Mouse (Mus musculus): ENCODE measurements around the gene Tmem136. TPM values are rescaled to one million over a fixed set of nuclear protein-coding genes. Genes with fewer than 3 reads are reported as not detected.

Tmem136 gene
- polyA plus RNA-seq, 1 experiment from 2014 or later = 8.9 TPM

GRCm38 (mm10) chr9:43108081-43108480, 8.3 kb downstream of the Tmem136 start:
- no peak overlapping the region for H3K27ac ChIP-seq
- peaks cover 19% of the 10 kb centered on the region for H3K36me3 ChIP-seq
- H3K4me3 ChIP-seq (replicated peaks) = no peak overlapping the region
- H3K9ac ChIP-seq (replicated peaks) = no peak overlapping the region
- no peaks in the 10 kb centered on the region for H3K27me3 ChIP-seq
- ATAC-seq (ENCODE audit: insufficient number of reproducible peaks, insufficient read depth, low FRiP score, low TSS enrichment, low read depth) = no peak
- no peaks in the 10 kb centered on the region for H3K9me3 ChIP-seq
- H3K4me1 ChIP-seq (replicated peaks) = peaks cover 18% of the 10 kb centered on the region
- H3K4me2 ChIP-seq = no peak overlapping the region
- WGBS = 76% methylated on average over 1 of the region's 1 CpGs

GRCm38 (mm10) chr9:43107555-43107954, 8.8 kb downstream of the Tmem136 start:
- no peaks in the 10 kb centered on the region for H3K27me3 ChIP-seq
- H3K9ac ChIP-seq (replicated peaks) = no peak overlapping the region
- ATAC-seq (ENCODE audit: insufficient number of reproducible peaks, insufficient read depth, low FRiP score, low TSS enrichment, low read depth) = no peak
- 63% methylated on average over 5 of the region's 5 CpGs for WGBS
- H3K36me3 ChIP-seq = peaks cover 19% of the 10 kb centered on the region
- H3K9me3 ChIP-seq = no peaks in the 10 kb centered on the region
- no peak overlapping the region for H3K4me3 ChIP-seq (replicated peaks)
- H3K4me2 ChIP-seq = no peak overlapping the region
- peaks cover 23% of the 10 kb centered on the region for H3K4me1 ChIP-seq (replicated peaks)
- H3K27ac ChIP-seq = no peak overlapping the region

GRCm38 (mm10) chr9:43107187-43107517, 9.2 kb downstream of the Tmem136 start, which contains the start of gene Arhgef12:
Gene Arhgef12, minus strand, starts transcription at chr9:43107239.
- Histone ChIP-seq H3K36me3 (peaks cover 19% of the 10 kb centered on the region), H3K27ac (peak within 1 kb of the TSS; percentile 95), H3K9ac (replicated peaks) (peak within 1 kb of the TSS; percentile 95), H3K4me1 (replicated peaks) (peaks cover 27% of the 10 kb centered on the region), H3K27me3 (no peaks in the 10 kb centered on the region), H3K4me3 (replicated peaks) (peak within 1 kb of the TSS; percentile 91), H3K9me3 (no peaks in the 10 kb centered on the region), H3K4me2 (peak within 1 kb of the TSS; percentile 87)
- 33% methylated on average over 10 of the region's 10 CpGs for WGBS
- ATAC-seq (ENCODE audit: insufficient number of reproducible peaks, insufficient read depth, low FRiP score, low TSS enrichment, low read depth) = no peak

- H3K27me3 ChIP-seq = no peaks in the 10 kb centered on the region
- 22% methylated on average over 22 of the region's 22 CpGs for WGBS
- peak overlapping the region; percentile 95 for H3K9ac ChIP-seq (replicated peaks)
- peak overlapping the region; percentile 91 for H3K4me3 ChIP-seq (replicated peaks)
- H3K27ac ChIP-seq = peak overlapping the region; percentile 95
- H3K36me3 ChIP-seq = peaks cover 16% of the 10 kb centered on the region
- peak overlapping the region; percentile 87 for H3K4me2 ChIP-seq
- peak; percentile 58; the same call in 1 of the 2 replicates for ATAC-seq (ENCODE audit: insufficient number of reproducible peaks, insufficient read depth, low FRiP score, low TSS enrichment, low read depth)
- H3K9me3 ChIP-seq = no peaks in the 10 kb centered on the region
- peaks cover 31% of the 10 kb centered on the region for H3K4me1 ChIP-seq (replicated peaks)
Measured at GRCm38 (mm10) chr9:43106426-43107186, 9.8 kb downstream of the Tmem136 start.

- Histone ChIP-seq H3K27me3 (no peaks in the 10 kb centered on the region), H3K4me1 (replicated peaks) (peaks cover 31% of the 10 kb centered on the region), H3K36me3 (peaks cover 8% of the 10 kb centered on the region), H3K27ac (peak overlapping the region; percentile 95), H3K9me3 (no peaks in the 10 kb centered on the region), H3K9ac (replicated peaks) (peak overlapping the region; percentile 95), H3K4me3 (replicated peaks) (peak overlapping the region; percentile 91), H3K4me2 (peak overlapping the region; percentile 87)
- under 1% methylated on average over 86 of the region's 91 CpGs for WGBS
- ATAC-seq (ENCODE audit: insufficient number of reproducible peaks, insufficient read depth, low FRiP score, low TSS enrichment, low read depth) = peak; percentile 83
Measured at GRCm38 (mm10) chr9:43105664-43106361, 10.6 kb downstream of the Tmem136 start.

GRCm38 (mm10) chr9:43104873-43105663, 11.3 kb downstream of the Tmem136 start:
- H3K4me1 ChIP-seq (replicated peaks) = peaks cover 31% of the 10 kb centered on the region
- WGBS = under 1% methylated on average over 40 of the region's 40 CpGs
- ATAC-seq (ENCODE audit: insufficient number of reproducible peaks, insufficient read depth, low FRiP score, low TSS enrichment, low read depth) = no peak

GRCm38 (mm10) chr9:43104526-43104872, 11.9 kb downstream of the Tmem136 start:
- peak overlapping the region; percentile 91 for H3K4me3 ChIP-seq (replicated peaks)
- peak overlapping the region; percentile 87 for H3K4me2 ChIP-seq
- 1% methylated on average over 4 of the region's 4 CpGs for WGBS
- H3K36me3 ChIP-seq = no peaks in the 10 kb centered on the region; the same call in 1 of the 2 replicates
- H3K4me1 ChIP-seq (replicated peaks) = peaks cover 31% of the 10 kb centered on the region
- H3K27me3 ChIP-seq = no peaks in the 10 kb centered on the region
- no peak for ATAC-seq (ENCODE audit: insufficient number of reproducible peaks, insufficient read depth, low FRiP score, low TSS enrichment, low read depth)
- H3K9ac ChIP-seq (replicated peaks) = peak overlapping the region; percentile 95
- H3K27ac ChIP-seq = no peak overlapping the region
- H3K9me3 ChIP-seq = no peaks in the 10 kb centered on the region

More at GRCm38 (mm10) chr9:43104873-43105663, 11.3 kb downstream of the Tmem136 start:
- H3K36me3 ChIP-seq = peaks cover under 1% of the 10 kb centered on the region
- H3K4me3 ChIP-seq (replicated peaks) = peak overlapping the region; percentile 91
- no peaks in the 10 kb centered on the region for H3K9me3 ChIP-seq
- peak overlapping the region; percentile 95 for H3K27ac ChIP-seq
- H3K9ac ChIP-seq (replicated peaks) = peak overlapping the region; percentile 95
- peak overlapping the region; percentile 87 for H3K4me2 ChIP-seq
- H3K27me3 ChIP-seq = no peaks in the 10 kb centered on the region

GRCm38 (mm10) chr9:43103675-43104299, 12.6 kb downstream of the Tmem136 start:
- 33% methylated on average over 4 of the region's 4 CpGs for WGBS
- Histone ChIP-seq H3K4me1 (replicated peaks) (peaks cover 31% of the 10 kb centered on the region), H3K9me3 (no peaks in the 10 kb centered on the region), H3K9ac (replicated peaks) (peak overlapping the region; percentile 18; the same call in 1 of the 2 replicates), H3K4me2 (peak overlapping the region; percentile 87), H3K36me3 (no peaks in the 10 kb centered on the region; the same call in 1 of the 2 replicates), H3K4me3 (replicated peaks) (peak overlapping the region; percentile 91), H3K27ac (peak overlapping the region; percentile 29; the same call in 1 of the 2 replicates), H3K27me3 (no peaks in the 10 kb centered on the region)
- no peak for ATAC-seq (ENCODE audit: insufficient number of reproducible peaks, insufficient read depth, low FRiP score, low TSS enrichment, low read depth)

- H3K4me1 ChIP-seq (replicated peaks) = peaks cover 31% of the 10 kb centered on the region
- H3K27ac ChIP-seq = 0 out of 2 replicates have a peak overlapping the region, but pooled peaks have one; percentile 1
- 92% methylated on average over 2 of the region's 2 CpGs for WGBS
- no peak overlapping the region for H3K9ac ChIP-seq (replicated peaks)
- H3K4me2 ChIP-seq = peak overlapping the region; percentile 87
- no peaks in the 10 kb centered on the region for H3K27me3 ChIP-seq
- ATAC-seq (ENCODE audit: insufficient number of reproducible peaks, insufficient read depth, low FRiP score, low TSS enrichment, low read depth) = no peak
- H3K4me3 ChIP-seq (replicated peaks) = peak overlapping the region; percentile 17
- no peaks in the 10 kb centered on the region; the same call in 1 of the 2 replicates for H3K36me3 ChIP-seq
- H3K9me3 ChIP-seq = no peaks in the 10 kb centered on the region
Measured at GRCm38 (mm10) chr9:43102931-43103330, 13.4 kb downstream of the Tmem136 start.

- peak overlapping the region; percentile 87 for H3K4me2 ChIP-seq
Measured at GRCm38 (mm10) chr9:43101936-43102595, 14.3 kb downstream of the Tmem136 start.

More at GRCm38 (mm10) chr9:43101936-43102595, 14.3 kb downstream of the Tmem136 start:
- no peak overlapping the region for H3K27ac ChIP-seq
- WGBS = 80% methylated on average over 8 of the region's 8 CpGs
- H3K4me3 ChIP-seq (replicated peaks) = no peak overlapping the region
- H3K36me3 ChIP-seq = no peaks in the 10 kb centered on the region; the same call in 1 of the 2 replicates
- no peak for ATAC-seq (ENCODE audit: insufficient number of reproducible peaks, insufficient read depth, low FRiP score, low TSS enrichment, low read depth)
- no peaks in the 10 kb centered on the region for H3K9me3 ChIP-seq
- no peak overlapping the region for H3K9ac ChIP-seq (replicated peaks)
- peaks cover 31% of the 10 kb centered on the region for H3K4me1 ChIP-seq (replicated peaks)
- no peaks in the 10 kb centered on the region for H3K27me3 ChIP-seq
